Mouse (Mus musculus): ENCODE measurements around the gene Fam83f. TPM values are rescaled to one million over a fixed set of nuclear protein-coding genes. Genes with fewer than 3 reads are reported as not detected.

Fam83f gene
- polyA plus RNA-seq (2012; rRNA removed), result 23.3 and 23.8 TPM in 2 replicates

- DNase-seq (ENCODE audit: low read depth, low spot score), result no peak
- 9% methylated on average over 85 of the region's 85 CpGs for WGBS
Measured at GRCm38 (mm10) chr15:80671295-80672252, at the start of gene Fam83f. TSS of gene Fam83f (plus strand) at chr15:80671847.

DNA sequence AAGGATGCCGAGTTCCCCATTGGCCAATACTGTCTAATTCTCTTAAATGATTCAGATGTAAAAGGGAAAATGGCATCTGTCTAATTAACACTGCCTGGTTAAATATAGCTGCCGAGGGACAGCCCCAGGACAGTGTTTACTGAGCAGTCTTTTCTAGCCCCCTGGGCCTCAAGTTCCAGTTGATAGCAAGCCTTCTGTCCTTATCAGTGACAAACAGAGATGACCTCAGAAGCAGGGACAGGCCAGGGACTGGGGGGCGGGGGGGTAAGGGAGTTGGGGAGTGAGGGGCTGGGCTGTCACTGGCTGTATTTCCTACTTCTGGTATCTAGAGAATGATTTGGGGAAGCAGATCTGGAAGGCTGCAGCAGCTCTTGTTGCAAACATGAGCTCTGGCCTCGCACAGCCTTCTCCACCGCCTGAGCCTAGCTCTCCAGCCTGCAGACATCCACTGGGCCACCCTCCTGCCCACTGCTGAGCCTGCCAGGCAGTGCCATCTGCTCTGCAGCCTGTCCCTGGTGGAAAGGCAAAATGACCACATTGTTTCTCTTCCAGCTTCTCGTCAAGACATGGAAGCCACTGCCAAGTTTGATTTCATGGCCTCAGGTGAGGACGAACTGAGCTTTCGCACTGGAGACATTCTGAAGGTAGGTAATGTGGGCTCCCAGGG is 48.3 kb upstream of the Fam83f start:
- no peak for DNase-seq (ENCODE audit: low read depth, low spot score)
- 58% methylated on average over 8 of the region's 8 CpGs for WGBS

DNA sequence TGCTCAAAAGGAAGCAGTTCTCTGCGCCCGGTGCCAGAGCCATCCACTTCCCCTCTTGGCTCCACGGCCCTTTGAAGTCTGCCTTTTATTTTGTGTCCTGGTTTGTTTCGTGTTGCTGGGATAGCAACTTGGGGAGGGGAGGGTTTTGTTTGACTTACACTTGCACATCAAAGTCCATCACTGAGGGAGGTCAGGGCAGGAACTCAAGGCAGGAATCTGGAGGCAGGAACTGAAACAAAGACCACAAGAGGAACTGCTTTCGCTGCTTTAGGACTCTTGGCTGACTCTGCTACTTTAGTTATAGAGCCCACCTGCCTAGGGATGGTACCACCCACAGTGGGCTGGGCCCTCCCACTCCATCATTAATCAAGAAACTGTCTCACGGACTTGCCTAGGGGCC is 45.2 kb upstream of the Fam83f start:
- 49% methylated on average over 6 of the region's 6 CpGs for WGBS
- DNase-seq (ENCODE audit: low read depth, low spot score), result no peak

GRCm38 (mm10) chr15:80630147-80630546 is 41.5 kb upstream of the Fam83f start:
- no peak for DNase-seq (ENCODE audit: low read depth, low spot score)
- 67% methylated on average over 7 of the region's 7 CpGs for WGBS

GRCm38 (mm10) chr15:80630711-80631110 is 40.9 kb upstream of the Fam83f start:
- DNase-seq (ENCODE audit: low read depth, low spot score), result no peak
- WGBS, result 47% methylated on average over 14 of the region's 14 CpGs

DNA sequence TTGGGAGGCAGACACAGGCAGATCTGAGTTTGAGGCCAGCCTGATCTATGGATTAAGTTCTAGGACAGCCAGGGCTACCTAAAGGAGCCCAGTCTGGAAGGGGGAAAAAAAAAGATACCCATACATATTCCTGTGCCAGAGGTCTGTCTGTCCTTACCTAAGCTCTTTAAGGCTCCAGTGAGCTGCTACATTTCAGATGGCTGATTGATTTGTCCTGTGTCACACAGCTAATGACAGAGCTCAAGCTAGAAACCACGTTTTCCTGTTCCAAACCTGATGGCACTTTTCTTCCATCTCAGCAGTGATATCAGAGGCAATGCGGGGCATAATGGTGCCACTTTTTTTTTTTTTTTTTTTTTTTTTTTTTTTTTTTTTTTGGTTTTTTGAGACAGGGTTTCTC is 40.3 kb upstream of the Fam83f start:
- 81% methylated on average over 2 of the region's 2 CpGs for WGBS

GRCm38 (mm10) chr15:80632280-80632893 is 39.3 kb upstream of the Fam83f start:
- DNase-seq (ENCODE audit: low read depth, low spot score), result no peak
- WGBS, result 88% methylated on average over 13 of the region's 13 CpGs

More for the DNA sequence above, 40.3 kb upstream of the Fam83f start:
- no peak for DNase-seq (ENCODE audit: low read depth, low spot score)

DNA sequence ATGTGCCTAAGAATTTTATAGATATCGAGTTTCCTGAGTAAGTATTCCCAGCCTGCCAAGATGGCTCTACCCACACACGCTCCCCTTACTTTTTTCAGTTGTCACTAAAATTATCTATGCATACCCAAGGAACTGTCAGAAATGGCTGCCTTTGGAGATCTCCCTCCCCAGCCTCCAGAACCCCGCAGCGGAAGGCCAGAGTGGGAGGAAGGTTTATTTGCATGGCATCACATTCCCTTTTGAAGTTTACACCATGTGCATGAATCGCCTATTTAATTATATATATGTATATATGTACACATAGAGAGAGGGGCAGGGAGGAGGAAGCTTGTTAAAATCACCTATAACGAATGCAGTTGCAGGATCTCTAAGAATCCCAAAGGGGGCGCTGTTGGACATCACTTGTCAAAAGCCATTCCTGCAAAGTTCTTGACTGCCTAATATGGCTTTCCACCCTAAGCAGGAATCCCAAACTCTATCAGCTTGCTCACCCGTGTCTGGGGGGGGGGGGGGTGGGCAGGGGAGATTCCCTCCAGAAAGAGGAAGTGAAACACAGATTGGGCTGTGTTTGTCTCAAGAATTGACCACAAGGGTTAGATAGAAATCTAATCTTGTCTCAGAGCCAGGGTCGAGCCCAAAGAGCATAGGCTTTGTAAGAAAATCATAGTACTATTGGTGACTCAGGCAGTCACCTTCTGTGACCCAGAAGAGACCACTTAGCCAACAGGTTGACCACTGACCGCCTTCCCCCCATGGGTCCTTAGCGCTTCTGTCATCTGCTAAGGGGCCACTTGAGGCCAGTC is 37.1 kb upstream of the Fam83f start:
- 39% methylated on average over 11 of the region's 11 CpGs for WGBS
- DNase-seq (ENCODE audit: low read depth, low spot score), result peak; percentile 77

DNA sequence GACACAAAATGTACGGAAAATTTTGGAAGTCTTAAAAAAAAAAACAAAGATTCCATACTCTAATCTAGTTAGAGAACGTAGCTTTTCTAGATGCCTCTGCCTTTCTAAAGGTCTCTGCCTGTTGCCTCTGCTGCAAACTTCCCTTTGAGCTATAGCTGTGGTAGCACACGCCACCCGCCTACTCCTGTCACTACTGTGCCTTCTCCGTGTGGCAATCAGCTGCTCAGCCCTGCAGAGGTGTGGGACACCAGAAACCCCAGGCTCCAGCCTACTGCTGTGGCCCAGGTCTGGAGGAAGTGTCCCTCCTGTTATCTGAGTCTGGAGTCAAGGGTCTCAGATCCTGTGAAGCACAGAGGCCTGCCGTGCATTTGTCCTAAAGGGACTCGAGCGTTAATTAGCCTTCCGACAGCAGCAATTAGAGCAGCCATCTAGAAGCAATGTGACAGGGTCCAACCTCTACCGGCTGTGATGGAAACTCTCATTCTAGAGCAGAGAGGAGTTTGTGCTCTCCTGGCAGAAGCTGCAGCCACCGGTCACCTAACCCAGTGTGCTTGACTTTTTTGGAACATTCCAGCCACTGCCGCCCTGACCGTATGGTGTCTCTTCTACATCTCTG is 34.8 kb upstream of the Fam83f start:
- WGBS, result 81% methylated on average over 13 of the region's 13 CpGs

GRCm38 (mm10) chr15:80639071-80639702 is 32.5 kb upstream of the Fam83f start:
- DNase-seq (ENCODE audit: low read depth, low spot score), result no peak
- WGBS, result 23% methylated on average over 11 of the region's 11 CpGs

More for the DNA sequence above, 34.8 kb upstream of the Fam83f start:
- no peak for DNase-seq (ENCODE audit: low read depth, low spot score)

DNA sequence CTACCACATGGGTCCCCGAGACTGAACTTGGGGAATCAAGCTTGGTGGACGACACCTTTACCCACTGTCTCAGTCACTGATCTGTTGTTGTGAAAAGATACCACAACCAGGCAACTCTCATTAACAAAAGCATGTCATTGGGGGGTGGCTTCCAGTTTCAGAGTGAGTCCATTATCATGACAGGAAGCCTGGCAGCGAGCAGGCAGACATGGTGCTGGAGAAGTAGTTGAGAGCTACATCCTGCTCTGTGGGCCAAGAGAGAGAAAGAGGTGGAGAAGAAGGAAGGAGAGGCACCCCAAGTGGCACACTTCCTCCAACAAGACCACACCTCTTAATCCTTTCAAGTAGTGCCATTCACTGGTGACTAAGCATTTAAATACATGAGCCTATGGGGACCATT is 31.8 kb upstream of the Fam83f start:
- no peak for DNase-seq (ENCODE audit: low read depth, low spot score)
- 95% methylated on average over 3 of the region's 3 CpGs for WGBS

- WGBS, result 52% methylated on average over 2 of the region's 2 CpGs
Measured at GRCm38 (mm10) chr15:80641702-80642435, 29.8 kb upstream of the Fam83f start.

DNA sequence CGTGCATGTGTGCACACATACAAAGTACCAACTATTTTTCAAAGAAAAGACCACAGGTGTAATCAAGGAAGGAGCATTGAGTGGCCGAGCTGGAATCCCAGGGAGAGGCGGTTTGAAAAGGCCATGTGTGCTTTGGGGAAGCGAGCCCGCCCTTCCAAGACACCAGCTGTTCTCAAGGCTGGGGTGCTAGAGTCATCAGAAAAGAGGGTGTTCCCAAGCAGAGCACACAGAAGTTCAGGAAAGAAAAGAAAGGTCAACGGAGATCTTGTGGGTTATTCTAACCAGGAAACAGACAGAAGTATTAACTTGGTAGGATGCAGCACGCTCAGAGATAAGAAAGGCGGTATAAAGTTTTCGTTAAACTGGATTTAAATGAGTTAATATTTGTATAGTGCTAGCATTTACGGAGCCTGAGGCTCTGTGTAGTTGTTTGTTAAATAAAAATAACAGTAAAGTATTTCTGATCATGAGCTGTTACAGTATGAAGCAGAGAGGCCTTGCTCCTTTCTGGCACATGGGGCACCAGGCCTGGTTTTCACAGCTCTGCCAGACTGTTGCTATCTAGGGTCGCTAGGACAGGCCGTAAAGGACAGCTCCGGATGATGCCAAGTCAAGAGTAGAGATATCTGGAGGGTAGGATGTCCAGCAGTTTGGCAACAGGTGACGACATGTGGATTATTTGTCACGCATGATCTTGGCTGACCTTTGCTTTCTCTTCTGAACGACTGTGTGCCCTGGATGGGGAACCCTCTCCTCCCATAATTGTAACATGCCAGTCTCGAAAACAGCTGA is 26.4 kb upstream of the Fam83f start:
- 33% methylated on average over 17 of the region's 17 CpGs for WGBS
- DNase-seq (ENCODE audit: low read depth, low spot score), result peak; percentile 59

More at GRCm38 (mm10) chr15:80641702-80642435, 29.8 kb upstream of the Fam83f start:
- DNase-seq (ENCODE audit: low read depth, low spot score), result peak; percentile 65

DNA sequence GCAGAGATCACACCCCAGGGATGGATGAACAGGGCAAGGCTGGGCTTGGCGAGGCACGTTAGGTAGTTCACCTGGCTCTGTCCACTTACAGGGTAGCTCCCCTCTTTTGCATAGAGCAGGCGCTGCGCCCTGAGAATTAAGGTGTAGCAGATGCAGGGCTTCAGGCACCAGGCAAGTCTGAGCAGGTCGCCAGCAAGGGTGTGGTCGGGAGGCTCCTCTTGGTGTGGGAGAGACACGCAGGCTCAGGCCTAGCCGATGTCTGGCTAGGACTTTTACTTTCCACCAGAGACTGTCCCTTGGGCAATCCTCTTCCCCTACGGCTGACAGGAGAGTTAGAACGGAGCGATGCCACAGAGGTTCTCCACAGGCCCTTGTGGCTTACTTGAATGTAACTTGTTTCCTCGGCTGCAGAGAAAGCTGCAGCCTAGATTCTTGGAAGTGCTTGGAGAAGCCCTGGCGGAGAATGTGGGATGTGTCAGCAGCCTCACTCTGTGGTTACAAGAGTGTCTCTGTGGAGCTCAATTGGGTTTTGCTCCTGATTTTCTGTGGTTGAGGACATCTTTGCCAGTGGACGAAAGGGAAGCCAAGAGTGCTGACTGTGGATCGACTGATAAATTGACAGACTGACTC is 22.6 kb upstream of the Fam83f start:
- 51% methylated on average over 15 of the region's 15 CpGs for WGBS
- DNase-seq (ENCODE audit: low read depth, low spot score), result no peak

DNA sequence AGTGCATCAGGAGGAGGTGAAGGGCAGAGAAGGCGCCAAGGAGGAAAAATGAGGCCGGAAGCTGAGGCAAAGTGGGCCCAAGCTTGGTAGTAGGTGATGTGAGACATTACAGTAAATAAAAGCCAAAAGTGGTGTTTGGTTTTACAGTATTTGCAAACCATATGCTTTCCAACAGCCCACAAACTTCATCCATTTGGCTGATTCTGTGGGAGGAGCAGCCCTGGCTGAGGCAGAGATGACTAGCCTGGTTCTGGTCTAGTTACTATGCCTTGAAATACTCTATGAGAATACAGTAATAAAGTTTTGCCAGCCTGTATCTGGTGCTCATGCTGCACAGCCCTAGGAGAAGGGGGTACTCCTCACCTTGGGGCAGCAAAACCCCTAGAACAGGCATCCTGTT is 21.2 kb upstream of the Fam83f start:
- DNase-seq (ENCODE audit: low read depth, low spot score), result no peak
- 95% methylated on average over 2 of the region's 2 CpGs for WGBS

- no peak for DNase-seq (ENCODE audit: low read depth, low spot score)
- WGBS, result 64% methylated on average over 8 of the region's 8 CpGs
Measured at GRCm38 (mm10) chr15:80653865-80654264, 17.8 kb upstream of the Fam83f start.

Data from large intestine, adult 2 months (tissue).